Mouse (Mus musculus): ENCODE results near the gene Cryzl1.

- TF ChIP-seq CTCF (IDR thresholded peaks at IDR 0.05) (no peak), EP300 (IDR thresholded peaks at IDR 0.05) (no peak)
These were observed 18.5 kb downstream of the Cryzl1 start for GRCm38 (mm10) chr16:91710241-91710640.
